Mouse (Mus musculus): ENCODE results near the gene Pibf1. TPM values are rescaled to one million over a fixed set of nuclear protein-coding genes. Genes with fewer than 3 reads are reported as not detected.

The Pibf1 gene
- total and polyA plus RNA-seq, 3 experiments, result 8.4 to 11.0 TPM; not detected in 1

- TF ChIP-seq BHLHE40 (IDR thresholded peaks at IDR 0.05; ENCODE audit: borderline replicate concordance, low read depth, low read length) (no peak), ZC3H11A (IDR thresholded peaks at IDR 0.05; ENCODE audit: low read depth, low read length) (no peak)
These were observed 75.0 kb downstream of the Pibf1 start (continued) for GRCm38 (mm10) chr14:99174138-99174745.

GRCm38 (mm10) chr14:99176559-99176958 lies 77.3 kb downstream of the Pibf1 start:
- H3K9me3 ChIP-seq (replicated peaks; ENCODE audit: insufficient read depth, low read length), result no peaks in the 10 kb centered on the region
- no peaks in the 10 kb centered on the region for H3K4me1 ChIP-seq (ENCODE audit: control insufficient read depth in 1 of 2, insufficient read depth in 2 of 2, low read length in 2 of 2)
- TF ChIP-seq MAFK (IDR thresholded peaks at IDR 0.05; ENCODE audit: borderline replicate concordance, low read depth, low read length) (no peak), CHD1 (IDR thresholded peaks at IDR 0.05; ENCODE audit: low read depth, low read length) (no peak), UBTF (IDR thresholded peaks at IDR 0.05; ENCODE audit: borderline replicate concordance, insufficient read depth, low read depth, low read length) (no peak), RCOR1 (IDR thresholded peaks at IDR 0.05; ENCODE audit: low read depth, low read length) (no peak), CTCF (IDR thresholded peaks at IDR 0.05 in 2 of 3, conservative IDR thresholded peaks at IDR 0.05 in 1 of 3; ENCODE audit: control insufficient read depth in 1 of 3, insufficient read depth in 1 of 3, low read depth in 2 of 3, low read length in 3 of 3, poor library complexity in 1 of 3, severe bottlenecking in 1 of 3) (no peak), ZMIZ1 (IDR thresholded peaks at IDR 0.05; ENCODE audit: low read depth, low read length) (no peak), POLR2A (IDR thresholded peaks at IDR 0.05; ENCODE audit: control insufficient read depth in 1 of 2, insufficient read depth in 1 of 2, low read depth in 1 of 2, low read length in 2 of 2, poor library complexity in 1 of 2) (no peak), JUND (IDR thresholded peaks at IDR 0.05; ENCODE audit: low read depth, low read length) (no peak), BHLHE40 (IDR thresholded peaks at IDR 0.05; ENCODE audit: borderline replicate concordance, low read depth, low read length) (no peak), MEF2A (IDR thresholded peaks at IDR 0.05; ENCODE audit: extremely low read depth, insufficient replicate concordance, low read depth, low read length, poor library complexity, severe bottlenecking) (no peak), E2F4 (IDR thresholded peaks at IDR 0.05; ENCODE audit: borderline replicate concordance, low read depth, low read length) (no peak), USF1 (IDR thresholded peaks at IDR 0.05; ENCODE audit: low read depth, low read length) (no peak), POLR2AphosphoS2 (IDR thresholded peaks at IDR 0.05; ENCODE audit: low read length) (no peak)
- H3K36me3 ChIP-seq (ENCODE audit: control insufficient read depth in 1 of 2, insufficient read depth in 2 of 2, low read length in 2 of 2), result peaks cover 0 to 2% of the 10 kb centered on the region in 2 experiments; a peak in 2 of 4 replicates
- DNase-seq (ENCODE audit: low read depth, low spot score), result no peak
- H3K27me3 ChIP-seq (ENCODE audit: control insufficient read depth in 1 of 2, insufficient read depth in 2 of 2, low read length in 2 of 2), result no peaks in the 10 kb centered on the region
- H3K4me3 ChIP-seq (ENCODE audit: control insufficient read depth in 1 of 2, insufficient read depth in 1 of 2, low read depth in 2 of 2, low read length in 2 of 2), result no peak overlapping the region
- H3K79me2 ChIP-seq (ENCODE audit: control insufficient read depth, insufficient read depth, low read length, poor library complexity), result no peaks in the 10 kb centered on the region
- H3K27ac ChIP-seq (ENCODE audit: control insufficient read depth, low read depth, low read length), result no peak overlapping the region
- H3K9ac ChIP-seq (ENCODE audit: control insufficient read depth, low read depth, low read length, poor library complexity, severe bottlenecking), result no peak overlapping the region

GRCm38 (mm10) chr14:99190153-99190790 lies 91.0 kb downstream of the Pibf1 start:
- no peak overlapping the region for H3K27ac ChIP-seq (ENCODE audit: control insufficient read depth, low read depth, low read length)
- no peak overlapping the region for H3K4me3 ChIP-seq (ENCODE audit: control insufficient read depth in 1 of 2, insufficient read depth in 1 of 2, low read depth in 2 of 2, low read length in 2 of 2)
- peaks cover 0 to 3% of the 10 kb centered on the region in 2 experiments; a peak in 1 of 4 replicates for H3K4me1 ChIP-seq (ENCODE audit: control insufficient read depth in 1 of 2, insufficient read depth in 2 of 2, low read length in 2 of 2)
- H3K9ac ChIP-seq (ENCODE audit: control insufficient read depth, low read depth, low read length, poor library complexity, severe bottlenecking), result no peak overlapping the region
- no peaks in the 10 kb centered on the region for H3K27me3 ChIP-seq (ENCODE audit: control insufficient read depth in 1 of 2, insufficient read depth in 2 of 2, low read length in 2 of 2)
- TF ChIP-seq ZKSCAN1 (IDR thresholded peaks at IDR 0.05; ENCODE audit: low read depth, low read length), result 0 out of 2 replicates have a peak, but pooled peaks have one; percentile 16
- TF ChIP-seq MYC (IDR thresholded peaks at IDR 0.05; ENCODE audit: low read depth, low read length), result no peak
- TF ChIP-seq CHD2 (IDR thresholded peaks at IDR 0.05; ENCODE audit: low read length), result no peak
- no peak for TF ChIP-seq EP300 (IDR thresholded peaks at IDR 0.05; ENCODE audit: low read depth in 1 of 2, low read length in 2 of 2)
- TF ChIP-seq USF1 (IDR thresholded peaks at IDR 0.05; ENCODE audit: low read depth, low read length), result no peak
- TF ChIP-seq POLR2AphosphoS2 (IDR thresholded peaks at IDR 0.05; ENCODE audit: low read length), result no peak
- TF ChIP-seq RCOR1 (IDR thresholded peaks at IDR 0.05; ENCODE audit: low read depth, low read length), result no peak
- no peaks in the 10 kb centered on the region for H3K9me3 ChIP-seq (replicated peaks; ENCODE audit: insufficient read depth, low read length)
- no peaks in the 10 kb centered on the region for H3K79me2 ChIP-seq (ENCODE audit: control insufficient read depth, insufficient read depth, low read length, poor library complexity)
- DNase-seq (ENCODE audit: low read depth, low spot score), result no peak
- no peaks in the 10 kb centered on the region; a peak in 3 of 4 replicates for H3K36me3 ChIP-seq (ENCODE audit: control insufficient read depth in 1 of 2, insufficient read depth in 2 of 2, low read length in 2 of 2)
